Mouse (Mus musculus) heart, postnatal 0 days (tissue): Measurements from ENCODE around the gene 1700014D04Rik.

Source experiments
- CTCF ChIP-seq: IDR thresholded peaks from 2 replicates; pipeline ENCODE4 v1.5.1; 2016; ENCODE audit warnings: antibody characterized with exemption, control low read depth, low read depth
- EP300 ChIP-seq: IDR thresholded peaks from 2 replicates; pipeline ENCODE4 v1.6.1; 2016; ENCODE audit warnings: antibody characterized with exemption, low read depth

DNA sequence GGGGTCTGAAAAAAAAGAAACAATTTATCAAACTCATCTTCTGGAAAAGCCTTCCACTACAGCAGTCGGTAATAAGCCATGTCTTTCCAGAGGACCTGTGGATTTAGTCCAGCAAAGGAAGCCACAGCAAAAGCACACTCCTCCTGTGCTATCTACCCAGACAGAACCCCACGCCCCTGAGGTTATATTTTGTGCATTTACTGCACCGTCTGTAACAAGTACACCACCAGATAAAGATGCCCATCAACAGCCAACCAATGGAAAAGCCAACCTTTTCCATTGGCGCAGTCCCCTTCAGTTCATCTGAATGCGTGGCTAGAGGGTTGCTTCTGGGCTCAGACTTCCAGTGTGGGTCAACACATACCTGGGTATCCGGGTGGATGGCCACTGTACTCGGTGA lies 16.2 kb upstream of the 1700014D04Rik start:
- TF ChIP-seq EP300 (no peak), CTCF (no peak)
